Mouse (Mus musculus): Measurements from ENCODE around the gene Rfx6.

Rfx6 gene

DNA sequence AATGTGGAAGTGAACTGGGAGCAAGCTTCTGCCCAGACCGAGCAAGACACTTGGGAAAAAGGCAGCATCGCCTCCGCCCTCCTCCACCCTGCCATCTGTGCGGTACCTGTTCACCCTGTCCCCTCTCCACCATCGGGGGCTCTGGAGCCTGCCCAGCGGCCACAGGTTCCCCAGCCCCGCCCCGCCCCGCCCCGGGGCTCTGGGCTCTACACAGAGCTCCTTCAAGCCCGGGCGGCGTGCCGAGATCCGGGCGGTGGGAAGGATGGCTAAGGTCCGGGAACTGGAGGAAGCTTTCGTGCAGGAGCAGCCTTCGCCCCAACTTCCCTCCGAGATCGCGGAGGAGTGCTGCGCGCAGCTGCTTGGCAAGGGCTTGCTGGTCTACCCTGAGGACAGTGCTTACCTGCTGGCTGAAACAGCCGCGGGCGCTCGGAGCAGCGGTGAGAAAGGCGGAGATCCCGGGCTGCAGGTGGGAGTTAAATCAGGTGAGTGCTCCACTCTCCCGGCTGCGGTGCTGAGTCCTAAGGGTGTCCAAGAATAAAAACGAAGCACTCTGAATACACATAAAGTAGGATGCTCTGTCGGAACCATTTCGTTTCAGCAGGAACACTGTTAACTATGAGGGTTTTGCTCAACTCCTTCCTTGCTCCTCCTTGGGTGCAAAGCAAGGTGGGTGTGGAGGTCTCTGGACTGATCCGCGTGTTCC, at the start of gene Rfx6:
Gene Rfx6 (plus strand): TSS at position 209 of the 703 bp plus-strand sequence.
- DNase-seq (ENCODE audit: low read depth, low spot score), result no peak

DNA sequence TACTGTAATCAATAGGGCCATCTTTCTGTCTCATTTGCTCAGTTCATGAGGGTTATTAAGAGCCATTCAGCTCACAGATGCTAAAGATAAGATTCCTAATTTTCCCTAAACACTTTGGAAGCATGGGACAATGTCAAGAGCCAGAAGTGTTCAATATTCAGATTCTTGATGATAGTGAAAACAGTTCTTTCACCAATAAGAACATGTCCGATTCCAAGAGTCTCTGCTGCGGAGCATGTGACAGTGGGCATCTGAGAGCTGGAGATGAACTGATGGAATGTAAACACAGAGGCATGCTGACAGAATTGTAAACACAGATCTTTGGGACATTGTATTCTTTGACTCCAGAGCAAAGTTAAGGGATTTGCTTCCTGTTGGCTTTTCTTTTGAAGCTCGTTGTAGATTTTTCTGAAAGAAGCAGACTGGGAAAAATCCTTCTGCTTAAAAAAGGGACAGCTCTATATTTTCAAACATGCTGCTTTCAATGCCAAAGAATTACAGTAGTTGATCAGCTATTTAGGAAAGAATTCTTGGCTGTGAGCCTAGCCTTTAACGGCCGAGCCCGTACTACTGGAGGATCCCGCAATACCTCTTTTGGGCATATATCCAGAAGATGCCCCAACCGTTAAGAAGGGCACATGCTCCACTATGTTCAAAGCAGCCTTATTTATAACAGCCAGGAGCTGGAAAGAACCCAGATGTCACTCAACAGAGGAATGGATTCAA, 46.0 kb upstream of the Rfx6 start, which contains the start of gene Gprc6a:
Gene Gprc6a (minus strand): TSS at position 51 of the 726 bp plus-strand sequence.
- DNase-seq (ENCODE audit: low read depth, low spot score), result no peak

DNA sequence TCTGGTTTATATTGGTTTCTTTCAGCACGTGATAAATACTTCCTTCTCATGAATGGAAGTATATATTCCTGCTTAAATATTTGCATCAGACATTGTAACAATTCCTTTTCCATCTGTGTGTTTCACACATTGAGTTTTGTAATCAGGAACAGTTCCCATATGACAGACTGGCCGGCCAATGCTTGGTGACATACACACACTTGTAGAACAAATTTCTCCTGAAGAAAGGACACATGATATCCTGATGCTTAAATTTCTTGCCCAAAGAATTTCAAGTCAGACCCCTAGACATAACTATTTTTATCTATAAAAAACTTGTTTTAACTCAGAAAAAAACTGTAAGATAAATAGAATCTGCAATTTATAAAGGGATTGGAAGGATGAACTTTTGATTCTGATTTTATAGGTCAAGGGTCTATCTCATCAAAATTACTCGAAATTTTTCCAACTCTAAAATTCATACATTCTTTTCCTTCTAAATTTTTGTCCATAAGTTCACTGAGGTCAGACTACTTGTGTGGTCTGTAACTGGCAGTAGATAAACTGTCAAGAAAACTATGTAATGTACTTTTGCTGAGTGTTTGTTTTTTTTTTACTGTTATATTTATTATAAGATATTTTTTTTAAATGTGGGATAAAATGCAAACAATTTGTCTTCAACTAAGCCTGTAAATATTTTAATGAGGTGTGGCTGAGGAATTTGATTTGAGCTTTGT, 27.9 kb upstream of the Rfx6 start:
- no peak for DNase-seq (ENCODE audit: low read depth, low spot score)

DNA sequence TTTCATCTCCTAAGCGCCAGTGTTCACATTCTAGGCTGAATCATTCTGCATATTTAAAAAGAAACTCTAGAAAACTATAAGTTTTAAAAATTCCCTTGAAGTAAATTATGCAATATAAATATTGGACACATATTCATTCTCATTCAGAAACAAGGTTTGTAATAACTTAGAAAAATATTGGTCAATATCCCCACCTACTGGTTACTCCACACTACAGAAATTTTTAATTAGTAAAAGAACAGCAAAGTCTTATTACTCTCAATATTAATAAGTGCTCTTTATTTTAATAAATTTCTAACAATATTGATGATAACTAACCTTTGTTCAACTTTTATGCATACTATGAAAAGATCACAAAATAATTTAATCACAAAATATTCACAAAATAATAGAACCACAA, 20.2 kb upstream of the Rfx6 start:
- DNase-seq (ENCODE audit: low read depth, low spot score), result no peak

DNA sequence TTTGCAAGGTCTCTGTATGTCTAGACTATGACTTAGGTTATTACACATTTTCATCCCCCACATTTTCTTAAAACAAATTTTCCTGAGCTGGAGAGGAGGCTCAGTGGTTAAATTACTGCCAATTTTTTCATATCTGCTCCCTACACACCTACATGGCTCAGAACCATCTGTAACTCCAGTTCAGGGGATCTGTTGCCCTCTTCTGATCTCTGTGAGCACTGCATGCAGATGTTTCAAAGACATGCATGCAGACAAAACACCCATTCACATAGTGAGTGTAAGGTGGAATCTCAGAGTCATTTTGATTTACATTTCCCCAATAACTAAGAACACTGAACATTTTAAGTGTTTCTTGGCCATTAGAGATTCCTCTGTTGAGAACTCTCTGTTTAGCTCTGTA, 8.2 kb upstream of the Rfx6 start:
- no peak for DNase-seq (ENCODE audit: low read depth, low spot score)

DNA sequence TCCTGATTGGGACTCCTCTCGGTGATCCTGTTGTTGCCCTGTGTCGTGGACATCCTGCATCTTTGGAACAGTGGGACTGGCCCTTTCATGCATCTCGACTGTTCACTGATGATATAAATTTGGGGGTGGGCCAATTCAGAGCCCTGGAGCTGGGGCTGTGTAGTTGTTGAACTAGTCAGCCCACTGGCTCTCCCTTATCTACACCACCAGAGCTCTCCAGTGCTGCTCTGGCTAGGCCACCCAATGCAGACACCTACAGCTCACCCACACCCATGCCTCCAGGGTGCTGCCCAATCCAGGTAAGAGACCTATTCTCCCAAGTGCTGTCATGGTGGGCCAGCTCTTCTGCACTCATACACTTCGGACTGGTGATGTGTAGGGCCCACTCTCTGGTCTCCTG, 6.0 kb upstream of the Rfx6 start:
- DNase-seq (ENCODE audit: low read depth, low spot score), result no peak

DNA sequence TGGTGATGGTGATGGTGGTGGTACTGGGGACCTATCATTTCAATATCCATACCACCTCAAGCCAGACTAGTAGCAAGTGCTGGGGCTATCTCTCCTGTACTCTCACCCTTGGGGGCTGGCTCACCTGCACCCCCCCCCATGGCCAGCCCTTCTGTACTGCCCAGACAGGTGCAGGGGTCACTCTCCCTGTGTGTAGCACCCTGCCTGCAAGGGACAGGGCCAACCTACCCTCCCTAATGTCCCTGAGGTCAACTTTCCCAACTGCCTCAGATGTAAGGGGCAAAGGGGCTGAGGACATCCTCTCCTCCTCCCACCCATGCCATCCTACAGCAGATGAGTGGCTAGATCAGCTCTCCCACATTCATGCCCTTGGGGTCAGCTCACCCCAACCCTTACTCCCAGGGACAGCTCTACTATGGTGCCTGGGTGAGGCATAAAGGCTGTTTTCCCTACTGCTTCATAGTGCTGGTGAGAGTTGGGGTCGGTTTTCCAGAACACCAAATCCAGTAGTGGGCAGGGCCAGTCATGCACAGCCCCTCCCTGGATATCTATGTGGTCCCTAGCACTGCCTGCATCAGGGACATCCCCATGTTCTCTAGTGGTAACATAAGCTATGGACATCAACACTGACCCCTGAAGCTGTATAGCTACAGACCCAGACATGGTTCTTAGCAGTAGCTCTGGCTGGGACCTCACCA, 5.3 kb upstream of the Rfx6 start:
- no peak for DNase-seq (ENCODE audit: low read depth, low spot score)

DNA sequence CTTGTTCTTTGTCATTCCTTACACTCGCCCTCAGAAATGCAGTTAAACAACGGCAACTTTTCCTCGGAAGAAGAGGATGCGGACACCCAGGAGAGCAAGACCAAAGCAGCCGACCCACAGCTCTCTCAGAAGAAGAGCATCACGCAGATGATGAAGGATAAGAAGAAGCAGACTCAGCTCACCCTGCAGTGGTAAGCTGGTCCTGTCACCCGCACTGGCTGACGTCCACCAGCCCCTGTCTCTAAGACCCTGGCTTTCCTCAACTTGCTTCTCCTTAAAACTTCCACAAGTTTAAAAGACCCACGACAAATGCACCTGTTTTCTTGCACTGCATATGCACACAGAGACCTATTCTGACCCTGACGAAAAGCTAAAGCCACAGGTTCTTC, 689 bp downstream of the Rfx6 start:
- no peak for DNase-seq (ENCODE audit: low read depth, low spot score)

DNA sequence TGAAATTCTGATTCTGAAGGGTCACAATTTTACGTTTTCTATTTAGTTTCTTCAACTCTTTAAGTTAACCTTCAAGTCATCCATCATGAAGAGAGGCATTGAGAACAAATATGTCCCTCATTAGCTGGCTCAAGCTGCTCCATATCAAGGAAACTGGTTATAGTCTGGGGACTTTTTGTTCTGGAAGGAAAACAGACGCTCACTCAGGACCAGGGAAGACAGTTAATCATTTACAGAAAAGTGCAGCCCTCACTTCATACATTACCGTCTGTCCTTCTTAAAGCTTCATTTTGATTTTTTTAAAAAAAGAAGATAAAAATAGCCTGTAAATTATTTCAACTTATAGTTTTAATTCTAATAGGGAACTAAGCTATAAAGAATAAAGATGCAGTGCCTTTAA, 43.3 kb downstream of the Rfx6 start:
- DNase-seq (ENCODE audit: low read depth, low spot score), result no peak

DNA sequence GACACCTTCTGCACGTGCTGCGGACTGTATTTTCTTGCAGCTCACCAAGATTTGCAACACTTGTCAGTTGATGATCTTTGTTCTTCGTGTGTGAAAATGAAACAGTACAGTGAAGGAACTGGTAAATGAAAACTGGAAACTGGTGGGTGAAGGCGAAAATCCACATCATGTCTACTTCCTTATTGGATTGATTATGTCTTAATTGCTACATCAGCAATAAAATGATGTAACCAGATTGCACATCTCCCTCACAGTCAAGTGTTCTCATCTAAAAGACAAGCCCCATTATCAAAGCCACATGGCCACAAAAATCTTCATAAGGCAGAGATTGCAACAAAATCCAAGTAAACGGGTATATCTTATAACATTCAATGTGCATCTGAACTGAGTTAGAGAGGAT, 83.9 kb downstream of the Rfx6 start:
- DNase-seq (ENCODE audit: low read depth, low spot score), result no peak

DNA sequence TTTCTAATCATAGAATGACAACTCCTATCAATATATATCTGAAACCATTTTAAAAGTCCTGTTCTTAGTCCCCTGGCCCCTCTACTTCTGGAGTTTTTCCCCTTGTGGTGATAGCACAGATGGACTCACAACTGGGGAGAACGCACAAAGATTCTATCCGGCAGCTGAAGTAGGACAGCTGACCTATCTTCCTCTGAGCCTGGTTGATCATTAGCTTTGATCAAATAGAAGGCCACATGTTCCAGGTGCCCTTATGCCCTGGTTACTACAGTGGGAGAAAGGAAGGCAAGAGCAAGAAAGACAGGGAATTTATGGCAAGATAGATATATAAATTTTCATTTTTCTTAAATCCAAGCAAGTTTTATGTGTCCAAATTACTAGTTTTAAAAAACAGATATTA, 85.7 kb downstream of the Rfx6 start:
- DNase-seq (ENCODE audit: low read depth, low spot score), result no peak

DNA sequence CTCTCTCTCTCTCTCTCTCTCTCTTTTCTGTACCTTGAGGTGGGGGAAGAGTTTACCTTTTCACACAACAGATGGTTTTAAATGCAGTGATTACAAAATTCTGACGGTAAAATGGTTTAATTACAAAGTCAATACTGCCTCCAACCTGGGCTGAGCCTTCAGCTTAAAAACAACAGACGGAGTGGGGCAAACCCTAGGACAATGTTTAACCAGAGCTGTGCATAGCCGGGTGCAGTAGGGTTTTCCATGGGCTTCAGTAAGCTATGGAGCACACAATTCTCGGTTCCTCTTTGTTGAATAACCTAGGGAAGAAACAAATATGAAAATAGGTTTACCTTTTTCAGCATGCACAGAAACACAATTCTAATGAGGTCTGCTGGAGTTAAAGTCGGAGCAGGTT, 90.9 kb downstream of the Rfx6 start:
- no peak for DNase-seq (ENCODE audit: low read depth, low spot score)

DNA sequence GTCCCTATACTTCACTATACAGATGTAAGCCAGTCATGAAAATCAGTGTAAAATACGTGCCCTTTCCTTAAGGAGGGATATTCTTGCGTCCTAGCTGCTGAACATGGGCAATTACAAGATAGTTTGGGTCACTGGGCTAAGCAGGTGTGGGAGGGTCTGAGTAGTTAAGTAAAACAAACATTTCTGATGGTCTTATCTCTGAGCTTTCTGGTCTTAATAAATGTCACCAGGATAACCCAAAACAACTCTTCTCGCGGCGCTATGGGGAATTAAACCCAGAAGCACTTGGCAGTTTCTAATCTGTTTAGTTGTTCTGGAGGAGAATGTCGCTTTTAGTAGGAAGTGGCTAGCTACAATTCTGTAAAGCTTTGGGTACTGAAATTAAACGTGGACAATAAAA, 91.7 kb downstream of the Rfx6 start:
- DNase-seq (ENCODE audit: low read depth, low spot score), result no peak

DNA sequence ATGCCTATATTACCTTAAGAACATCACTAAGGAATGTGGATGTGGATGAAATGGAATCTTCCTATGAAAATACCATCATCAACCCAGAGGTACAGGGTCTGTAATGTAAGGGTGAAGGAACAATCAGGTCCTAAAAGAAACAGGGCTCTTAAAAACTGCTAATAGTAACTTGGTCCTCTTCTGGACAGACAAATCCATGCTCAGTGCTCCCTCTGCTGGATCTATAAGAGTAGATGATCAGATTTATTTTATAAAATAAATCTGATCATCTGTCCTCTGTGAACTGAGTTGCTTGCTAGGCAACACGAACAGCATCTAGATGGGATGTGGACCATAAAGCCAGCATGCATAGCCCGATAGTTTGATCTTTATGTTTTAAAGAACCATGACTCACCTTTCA, 102.1 kb downstream of the Rfx6 start:
- no peak for DNase-seq (ENCODE audit: low read depth, low spot score)
